Mouse (Mus musculus) CH12.LX (cell line): ENCODE measurements at regions not wholly inside any gene's neighbourhood (a gene's known extent, or its start where the extent isn't known, plus 50 kb on each side); places are given as distances from the start of the nearest gene placed in this dataset.

ENCODE experiments used
- CTCF ChIP-seq, 2 experiments: IDR thresholded peaks in 1 of 2; conservative IDR thresholded peaks in 1 of 2; 2 replicates each; pipeline ENCODE4 v1.5.1; 2011 to 2012; ENCODE audit warnings: low read depth in 2 of 2, low read length in 2 of 2, improper control_type of control experiment in 1 of 2, inconsistent platforms in 1 of 2, mild to moderate bottlenecking in 1 of 2, moderate library complexity in 1 of 2
- EP300 ChIP-seq: IDR thresholded peaks from 2 replicates; pipeline ENCODE4 v1.6.1; 2011; ENCODE audit warnings: low read length, improper control_type of control experiment

DNA sequence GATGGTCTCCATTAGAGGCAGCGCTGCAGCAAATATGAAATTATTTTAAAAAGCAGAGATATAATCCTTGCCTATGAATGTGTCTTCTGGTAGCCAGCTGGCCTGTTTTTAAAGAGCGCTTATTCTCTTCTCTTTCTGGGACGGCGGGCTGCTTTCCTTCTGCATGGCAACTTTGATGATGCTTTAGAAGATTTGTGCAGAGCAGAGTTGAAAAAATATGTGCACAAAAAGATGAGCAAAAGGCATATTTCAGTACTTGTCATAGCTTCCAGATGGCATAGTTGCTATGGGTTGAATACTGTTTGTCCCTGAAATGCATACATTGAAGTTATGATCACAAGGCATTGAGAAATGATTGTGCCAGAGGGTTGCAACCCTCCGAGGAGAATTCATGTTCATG is 554.1 kb upstream of the Pdzrn3 start:
- TF ChIP-seq CTCF (conservative IDR thresholded peaks at IDR 0.05 in 1 of 2, IDR thresholded peaks at IDR 0.05 in 1 of 2; ENCODE audit: low read depth in 2 of 2, low read length in 2 of 2) (no peak), EP300 (no peak)
